Mouse (Mus musculus) limb, embryonic 10.5 days (tissue): ENCODE measurements around the gene Fam32a. TPM values are rescaled to one million over a fixed set of nuclear protein-coding genes. Genes with fewer than 3 reads are reported as not detected.

Source experiments
- DNase-seq: peaks from one replicate; pipeline ENCODE4 v3.0.0-alpha.2; 2017; ENCODE audit warnings: low spot score
- H3K27ac ChIP-seq: fragments of 300-500 bp; sonication (generic); 2 replicates; pipeline ENCODE4 v1.5.1; 2016; ENCODE audit warnings: mild to moderate bottlenecking
- H3K27me3 ChIP-seq: fragments of 300-500 bp; sonication (generic); 2 replicates; pipeline ENCODE4 v1.6.1; 2016; ENCODE audit warnings: low read depth, mild to moderate bottlenecking; ENCODE audit not compliant: poor library complexity, severe bottlenecking
- H3K36me3 ChIP-seq: fragments of 300-500 bp; sonication (generic); 2 replicates; pipeline ENCODE4 v1.6.1; 2016; ENCODE audit warnings: mild to moderate bottlenecking, moderate library complexity
- H3K4me1 ChIP-seq: fragments of 300-500 bp; sonication (generic); 2 replicates; pipeline ENCODE4 v1.6.1; 2016
- H3K4me3 ChIP-seq: fragments of 300-500 bp; sonication (generic); 2 replicates; pipeline ENCODE4 v1.5.1; 2016; ENCODE audit warnings: mild to moderate bottlenecking, moderate library complexity
- H3K9me3 ChIP-seq: fragments of 300-500 bp; sonication (generic); replicated peaks from 2 replicates; pipeline ENCODE4 v1.6.1; 2016; ENCODE audit warnings: mild to moderate bottlenecking
- WGBS: fragments of 180-500 bp; shearing (Covaris S2); methylation state at CpG from one replicate; pipeline ENCODE4 v1.1.7; 2016; 5-methylcytosine and 5-hydroxymethylcytosine counted together
- polyA plus RNA-seq: library from polyadenylated mRNA; unstranded; fragments of >200 nt; fragmentation: Nextera tagmentation; extraction: Ambion mirVana; gene quantifications from 2 replicates; pipeline ENCODE4 v1.2.1, GENCODE M21; 2016

The Fam32a gene
- polyA plus RNA-seq, 1 experiment from 2014 or later, result 69.3 TPM

DNA sequence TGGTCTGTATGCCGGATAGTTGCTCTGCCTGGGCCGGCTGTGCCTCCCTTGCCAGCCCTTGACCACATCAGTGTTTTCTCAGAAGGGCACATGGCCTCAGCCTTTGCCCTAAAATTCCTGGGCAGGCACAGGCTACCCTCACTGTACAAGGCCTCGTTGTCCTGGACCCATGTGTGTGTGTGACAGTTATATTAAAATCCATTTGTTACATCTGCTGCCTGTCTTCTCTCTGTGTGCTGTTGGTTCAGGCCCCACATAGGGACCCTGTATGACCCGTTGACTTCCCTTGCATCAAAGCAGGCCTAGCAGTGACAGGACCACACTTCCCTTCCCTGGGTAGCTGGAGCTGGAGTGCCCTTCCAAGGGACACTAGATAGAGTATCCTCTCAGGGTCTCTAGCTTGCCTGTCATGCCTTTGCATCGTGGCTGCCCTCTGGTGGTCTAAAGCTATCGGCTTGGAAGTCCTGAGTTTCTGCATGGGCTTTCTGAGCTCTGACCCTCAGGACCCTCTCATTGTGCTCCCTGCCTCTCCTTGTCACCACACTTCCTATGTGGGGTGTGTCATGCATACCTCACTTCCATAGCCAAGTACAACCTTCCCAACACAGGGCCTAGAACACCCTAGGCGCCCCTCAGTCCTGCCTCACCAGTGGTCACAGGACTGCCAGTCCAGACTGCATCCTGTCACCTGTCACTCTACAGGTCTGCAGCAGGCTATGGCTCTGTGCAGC, 37.8 kb downstream of the Fam32a start:
- peak; percentile 55 for DNase-seq
- peaks cover 32% of the 10 kb centered on the region for H3K36me3 ChIP-seq
- H3K4me1 ChIP-seq, result no peaks in the 10 kb centered on the region
- 51% methylated on average over 7 of the region's 7 CpGs for WGBS
- H3K9me3 ChIP-seq, result no peaks in the 10 kb centered on the region
- H3K27me3 ChIP-seq, result no peaks in the 10 kb centered on the region
- no peak overlapping the region for H3K4me3 ChIP-seq
- H3K27ac ChIP-seq, result no peak overlapping the region

DNA sequence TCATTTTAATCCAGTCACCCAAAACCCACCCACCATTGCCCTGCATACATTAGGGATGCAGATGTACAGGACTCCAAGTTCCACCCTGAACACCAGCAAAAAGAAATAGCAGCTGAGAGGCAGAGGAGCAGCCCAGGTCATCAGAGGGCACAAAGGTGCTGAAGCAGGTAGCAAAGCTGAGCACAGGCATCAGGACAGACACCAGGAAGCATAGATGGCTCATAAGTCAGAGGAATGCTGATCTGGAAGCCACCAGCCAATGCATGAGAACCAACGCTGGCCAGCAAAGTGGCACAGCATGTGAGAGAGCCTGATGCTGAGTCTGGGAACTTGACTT, 38.3 kb downstream of the Fam32a start:
- WGBS, result 81% methylated on average over 1 of the region's 1 CpGs
- Histone ChIP-seq H3K27me3 (no peaks in the 10 kb centered on the region), H3K36me3 (peaks cover 27% of the 10 kb centered on the region), H3K4me1 (no peaks in the 10 kb centered on the region), H3K27ac (no peak overlapping the region), H3K9me3 (no peaks in the 10 kb centered on the region), H3K4me3 (no peak overlapping the region)
- no peak for DNase-seq

DNA sequence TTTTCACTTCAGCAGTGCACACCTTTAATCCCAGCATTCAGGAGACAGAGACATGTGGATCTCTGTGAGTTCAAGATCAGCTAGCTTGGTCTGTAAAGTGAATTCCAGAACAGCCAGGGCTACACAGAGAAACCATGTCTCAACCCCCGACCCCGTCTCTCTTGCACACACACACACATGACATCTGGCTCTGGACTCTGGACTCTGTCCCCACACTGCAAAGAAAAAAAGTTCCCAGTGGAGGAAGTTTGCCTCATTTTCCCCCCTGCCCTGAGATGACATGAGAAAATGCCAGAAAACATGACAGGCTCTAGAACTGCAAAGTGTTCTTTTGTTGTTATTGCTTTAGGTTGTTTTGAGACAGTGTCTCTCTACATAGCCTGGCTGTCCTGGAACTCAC, 40.3 kb downstream of the Fam32a start:
- Histone ChIP-seq H3K4me1 (no peaks in the 10 kb centered on the region), H3K27me3 (no peaks in the 10 kb centered on the region), H3K36me3 (peaks cover 13% of the 10 kb centered on the region), H3K4me3 (no peak overlapping the region), H3K27ac (no peak overlapping the region), H3K9me3 (no peaks in the 10 kb centered on the region)
- 72% methylated on average over 2 of the region's 2 CpGs for WGBS
- no peak for DNase-seq

DNA sequence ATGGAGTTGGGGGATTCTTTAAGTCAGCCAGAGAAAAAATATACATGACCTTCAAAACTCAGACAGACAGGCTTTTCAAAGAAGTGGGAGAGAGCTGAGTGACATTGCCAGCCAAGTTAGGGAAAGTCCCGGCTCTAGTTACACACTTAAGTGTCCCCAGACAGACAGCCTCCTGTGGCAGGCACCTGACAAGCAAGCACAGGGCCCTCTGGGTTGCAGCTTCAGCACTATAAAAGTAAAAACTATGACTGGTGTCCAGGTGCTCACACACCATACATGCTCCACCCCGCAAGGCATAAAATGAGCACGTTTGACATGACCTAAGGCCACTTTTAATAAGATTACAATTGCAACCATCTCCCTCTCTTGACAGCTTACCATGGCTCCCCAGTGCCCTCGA, 41.1 kb downstream of the Fam32a start:
- no peak overlapping the region for H3K4me3 ChIP-seq
- no peak overlapping the region for H3K27ac ChIP-seq
- no peaks in the 10 kb centered on the region for H3K4me1 ChIP-seq
- WGBS, result 67% methylated on average over 4 of the region's 4 CpGs
- peaks cover 7% of the 10 kb centered on the region for H3K36me3 ChIP-seq
- H3K27me3 ChIP-seq, result no peaks in the 10 kb centered on the region
- no peaks in the 10 kb centered on the region for H3K9me3 ChIP-seq
- DNase-seq, result no peak

DNA sequence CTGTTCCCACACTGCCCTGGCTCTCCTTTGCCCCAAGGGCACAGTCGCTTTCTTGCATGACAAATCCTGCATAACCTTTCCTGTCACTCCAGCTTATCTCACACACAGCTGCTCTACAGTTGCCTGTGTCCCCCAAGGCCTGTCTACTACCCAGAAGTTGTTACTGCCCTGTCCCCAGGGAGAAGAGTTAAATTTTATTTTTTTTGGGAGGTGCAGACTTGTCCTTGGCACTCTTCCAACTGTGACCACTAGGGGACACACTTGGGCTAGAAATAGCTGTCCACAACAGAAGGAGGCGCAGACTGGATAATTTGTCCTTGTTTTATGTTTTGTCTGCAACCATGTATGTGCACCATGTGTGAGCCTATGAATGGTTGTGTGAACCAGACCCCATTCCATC, 41.5 kb downstream of the Fam32a start:
- peak; percentile 60 for DNase-seq
- H3K27me3 ChIP-seq, result no peaks in the 10 kb centered on the region
- H3K27ac ChIP-seq, result no peak overlapping the region
- H3K4me3 ChIP-seq, result no peak overlapping the region
- no peaks in the 10 kb centered on the region for H3K9me3 ChIP-seq
- H3K4me1 ChIP-seq, result no peaks in the 10 kb centered on the region
- peaks cover 5% of the 10 kb centered on the region for H3K36me3 ChIP-seq
- 38% methylated on average over 2 of the region's 2 CpGs for WGBS

DNA sequence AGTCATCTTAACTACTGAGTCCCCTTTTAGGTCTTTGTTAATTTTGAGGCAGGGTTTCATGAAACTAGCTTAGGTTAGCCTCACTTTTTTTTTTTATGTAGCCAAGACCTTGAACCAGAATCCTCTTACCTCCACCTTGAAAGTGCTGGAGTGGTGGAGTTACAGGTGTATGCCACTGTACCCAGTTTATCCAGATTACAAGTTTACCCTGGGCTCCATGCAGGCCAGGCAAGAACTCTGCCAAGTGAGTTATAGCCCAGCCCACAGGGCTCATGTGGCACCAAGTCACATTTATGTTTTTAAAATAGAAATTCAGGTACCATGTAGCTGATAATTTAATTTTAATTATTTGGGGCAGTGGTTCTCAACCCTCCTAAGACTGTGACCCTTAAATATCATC, 41.9 kb downstream of the Fam32a start:
- Histone ChIP-seq H3K4me3 (no peak overlapping the region), H3K4me1 (no peaks in the 10 kb centered on the region), H3K27ac (no peak overlapping the region), H3K36me3 (peaks cover 5% of the 10 kb centered on the region), H3K27me3 (no peaks in the 10 kb centered on the region), H3K9me3 (no peaks in the 10 kb centered on the region)
- DNase-seq, result no peak

DNA sequence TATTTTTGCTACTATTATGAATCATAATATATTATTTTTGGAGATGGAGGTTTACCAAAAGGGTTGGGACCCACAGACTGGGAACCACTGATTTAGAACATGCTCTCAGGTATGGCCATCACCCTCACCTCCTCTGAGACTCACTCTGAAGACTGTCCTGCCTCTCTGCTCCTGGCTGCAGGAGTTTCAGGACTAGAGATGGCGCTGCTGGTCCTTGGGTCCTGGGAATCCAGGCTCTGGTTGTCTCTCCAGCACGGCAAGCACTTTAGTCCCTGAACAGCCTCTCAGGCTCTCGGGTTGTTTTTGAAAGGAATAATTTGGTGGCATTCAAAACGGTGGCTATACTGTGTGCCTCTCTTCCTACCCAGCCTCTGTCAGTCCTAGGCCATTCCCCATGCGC, 42.3 kb downstream of the Fam32a start:
- WGBS, result 54% methylated on average over 5 of the region's 5 CpGs
- H3K36me3 ChIP-seq, result peaks cover 2% of the 10 kb centered on the region
- DNase-seq, result no peak
- no peaks in the 10 kb centered on the region for H3K4me1 ChIP-seq
- no peaks in the 10 kb centered on the region for H3K9me3 ChIP-seq
- H3K27ac ChIP-seq, result no peak overlapping the region
- H3K27me3 ChIP-seq, result no peaks in the 10 kb centered on the region
- H3K4me3 ChIP-seq, result no peak overlapping the region

DNA sequence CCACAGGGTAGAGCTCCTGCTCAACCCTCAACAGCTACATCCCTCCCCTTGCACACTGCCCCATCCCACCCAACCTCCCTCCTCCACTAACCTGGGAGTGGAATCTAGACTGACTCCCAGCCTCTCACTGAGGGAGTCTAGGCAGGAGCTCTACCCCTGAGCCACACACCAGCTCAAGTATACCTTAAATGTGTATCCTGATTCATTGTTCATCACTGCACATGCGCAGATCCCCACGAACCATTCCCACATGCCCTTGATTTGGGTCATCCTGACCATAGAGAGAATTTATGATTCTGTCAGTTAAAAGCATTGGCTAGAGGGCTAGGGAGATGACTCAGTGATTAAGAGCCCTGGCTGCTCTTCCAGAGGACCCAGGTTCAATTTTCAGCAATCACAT, 43.2 kb downstream of the Fam32a start:
- Histone ChIP-seq H3K4me1 (no peaks in the 10 kb centered on the region), H3K4me3 (no peak overlapping the region), H3K27me3 (no peaks in the 10 kb centered on the region), H3K36me3 (no peaks in the 10 kb centered on the region), H3K27ac (no peak overlapping the region), H3K9me3 (no peaks in the 10 kb centered on the region)
- 84% methylated on average over 2 of the region's 2 CpGs for WGBS
- DNase-seq, result no peak

DNA sequence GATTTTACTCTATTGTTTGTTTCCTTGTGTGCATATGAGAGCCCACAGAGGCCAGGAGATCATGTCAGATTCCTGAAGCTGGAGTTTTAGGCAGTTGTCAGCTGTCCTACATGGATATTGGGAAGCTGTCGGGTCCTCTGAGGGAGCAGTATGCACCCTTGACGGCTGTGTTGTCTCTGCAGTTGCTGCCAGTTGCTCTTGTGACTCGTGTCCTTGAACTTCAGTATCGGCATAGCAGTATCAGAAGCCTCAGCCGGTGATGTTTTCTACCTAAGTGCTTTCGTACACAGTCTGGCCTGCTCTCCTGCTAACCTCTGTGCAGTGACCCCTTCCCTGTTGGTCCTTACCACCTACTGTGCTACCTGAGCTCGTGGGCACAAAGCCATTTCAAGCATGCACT, 43.9 kb downstream of the Fam32a start:
- no peak for DNase-seq
- 80% methylated on average over 7 of the region's 7 CpGs for WGBS
- no peaks in the 10 kb centered on the region for H3K27me3 ChIP-seq
- H3K36me3 ChIP-seq, result no peaks in the 10 kb centered on the region
- no peaks in the 10 kb centered on the region for H3K9me3 ChIP-seq
- H3K27ac ChIP-seq, result no peak overlapping the region
- no peaks in the 10 kb centered on the region for H3K4me1 ChIP-seq
- H3K4me3 ChIP-seq, result no peak overlapping the region

DNA sequence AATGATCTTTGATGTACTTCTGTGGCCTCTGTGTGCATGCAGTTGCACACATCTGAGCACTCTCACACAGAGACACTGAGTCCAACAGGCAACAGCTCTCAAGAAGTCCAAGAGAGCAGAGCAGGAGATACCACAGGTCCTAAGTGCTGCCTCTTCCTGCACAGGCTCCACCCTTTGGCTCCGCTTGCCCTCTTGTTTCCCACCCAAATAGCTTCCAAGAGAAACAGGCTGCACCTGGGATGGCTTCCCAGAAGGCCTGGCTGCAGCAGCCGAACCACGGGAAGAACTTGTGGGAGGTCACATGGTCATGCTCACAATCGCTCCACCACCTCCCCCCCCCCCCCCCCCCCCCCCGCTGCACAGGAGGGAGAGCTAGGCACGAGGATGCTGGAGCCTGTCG, 45.8 kb downstream of the Fam32a start:
- H3K27me3 ChIP-seq, result no peaks in the 10 kb centered on the region
- 67% methylated on average over 6 of the region's 7 CpGs for WGBS

DNA sequence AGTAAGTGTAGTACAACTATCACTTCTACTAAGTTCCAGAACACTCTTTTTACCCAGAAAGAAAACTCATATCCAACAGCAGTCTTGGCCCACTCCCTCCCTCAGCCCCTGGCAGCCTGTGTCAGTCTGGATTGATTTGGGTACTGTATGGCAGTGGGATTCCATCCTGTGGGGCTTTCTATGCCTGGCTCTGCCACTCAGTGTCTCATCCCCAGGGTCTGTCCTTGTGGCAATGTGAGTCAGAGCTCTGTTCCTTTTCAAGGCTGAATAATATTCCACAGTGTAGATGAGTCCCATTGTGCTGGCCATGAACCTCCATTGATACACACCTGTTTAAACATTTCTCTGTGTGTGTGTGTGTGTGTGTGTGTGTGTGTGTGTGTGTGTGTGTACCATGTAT, 47.1 kb downstream of the Fam32a start:
- H3K27ac ChIP-seq, result no peak overlapping the region
- DNase-seq, result no peak
- no peaks in the 10 kb centered on the region for H3K27me3 ChIP-seq
- no peaks in the 10 kb centered on the region for H3K4me1 ChIP-seq
- no peaks in the 10 kb centered on the region for H3K36me3 ChIP-seq
- no peaks in the 10 kb centered on the region for H3K9me3 ChIP-seq
- no peak overlapping the region for H3K4me3 ChIP-seq

More for the DNA sequence above, 45.8 kb downstream of the Fam32a start:
- H3K4me1 ChIP-seq, result no peaks in the 10 kb centered on the region
- H3K9me3 ChIP-seq, result no peaks in the 10 kb centered on the region
- no peak overlapping the region for H3K4me3 ChIP-seq
- DNase-seq, result no peak
- H3K36me3 ChIP-seq, result no peaks in the 10 kb centered on the region
- no peak overlapping the region for H3K27ac ChIP-seq

DNA sequence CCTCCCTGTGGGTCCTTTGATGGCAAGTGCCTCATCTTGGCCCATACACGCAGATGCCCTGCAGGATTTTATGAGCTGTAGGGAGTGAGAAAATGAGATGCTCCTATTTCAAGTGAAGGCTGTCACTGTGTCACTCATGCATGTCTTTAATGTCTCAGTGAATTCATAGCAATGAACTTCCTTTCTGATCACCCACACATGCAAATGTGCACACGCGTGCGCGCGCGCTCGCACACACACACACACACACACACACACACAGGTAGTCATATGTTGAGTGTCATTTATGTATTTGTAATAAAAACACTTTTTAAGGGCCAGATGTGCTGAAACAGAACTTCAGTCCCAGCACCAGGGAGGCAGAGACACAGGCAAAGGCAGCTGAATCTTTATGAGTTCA, 47.6 kb downstream of the Fam32a start:
- 98% methylated on average over 8 of the region's 8 CpGs for WGBS
- DNase-seq, result no peak
- Histone ChIP-seq H3K9me3 (no peaks in the 10 kb centered on the region), H3K4me3 (no peak overlapping the region), H3K27me3 (no peaks in the 10 kb centered on the region), H3K27ac (no peak overlapping the region), H3K4me1 (no peaks in the 10 kb centered on the region), H3K36me3 (no peaks in the 10 kb centered on the region)

DNA sequence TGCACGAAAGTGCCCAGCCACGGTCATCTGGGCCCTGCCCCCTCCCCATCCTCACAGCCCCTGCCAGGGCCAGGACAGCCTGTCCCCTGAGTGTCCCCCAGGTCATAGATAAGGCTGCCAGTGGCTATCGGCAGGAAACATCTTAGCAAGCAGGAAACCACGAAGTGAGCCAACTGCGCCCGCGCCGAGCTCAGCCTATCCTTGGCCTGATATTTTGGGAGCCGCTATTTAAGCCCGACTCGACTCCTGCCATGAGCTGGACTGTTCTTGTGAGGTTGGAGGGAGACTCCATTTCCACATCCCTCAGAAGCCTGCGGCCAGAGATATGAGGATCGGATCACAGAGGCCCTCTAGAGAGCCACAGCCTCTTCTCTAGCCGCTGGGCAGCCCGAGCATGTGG, 48.8 kb downstream of the Fam32a start:
- Histone ChIP-seq H3K36me3 (no peaks in the 10 kb centered on the region), H3K27me3 (no peaks in the 10 kb centered on the region), H3K4me3 (no peak overlapping the region), H3K4me1 (no peaks in the 10 kb centered on the region), H3K27ac (peak overlapping the region; percentile 22; the same call in 1 of the 2 replicates), H3K9me3 (no peaks in the 10 kb centered on the region)
- 88% methylated on average over 15 of the region's 15 CpGs for WGBS
- no peak for DNase-seq

DNA sequence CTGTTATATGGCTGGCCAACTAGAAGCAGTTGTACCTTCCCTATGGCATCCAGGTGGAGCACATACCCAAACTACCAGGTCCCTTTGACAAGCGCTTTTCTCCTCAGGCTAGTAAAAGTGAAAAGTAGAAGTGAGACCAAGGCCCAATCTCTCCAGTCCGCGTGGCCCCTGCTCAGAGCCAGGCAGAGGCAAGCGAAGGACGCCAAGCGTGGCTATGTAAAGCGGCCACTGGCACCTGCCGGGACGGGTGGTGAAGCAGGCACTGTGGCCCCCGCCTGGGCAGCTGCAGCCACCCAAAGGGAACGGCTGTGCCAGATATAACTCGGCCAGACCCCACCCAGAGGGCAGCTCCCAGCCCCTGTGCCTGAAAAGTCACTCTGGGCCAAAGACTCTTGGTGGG, 51.1 kb downstream of the Fam32a start:
- Histone ChIP-seq H3K27me3 (no peaks in the 10 kb centered on the region), H3K36me3 (no peaks in the 10 kb centered on the region), H3K4me3 (no peak overlapping the region), H3K4me1 (no peaks in the 10 kb centered on the region), H3K9me3 (no peaks in the 10 kb centered on the region), H3K27ac (no peak overlapping the region)
- WGBS, result 90% methylated on average over 12 of the region's 12 CpGs
- no peak for DNase-seq
